Comparison of ENCODE assay signal across 8 mouse cellular contexts in genomic region chr1:182792521-182793071, GRCm38 (mm10). TPM values are rescaled to one million over a fixed set of nuclear protein-coding genes. Genes with fewer than 3 reads are reported as not detected.
A peak's percentile ranks its signal among the peaks of the same experiment; 100 is the strongest.
DNase-seq lines count a peak whose midpoint lies in the region; ATAC-seq and TF ChIP-seq lines count a peak whose summit lies in the region.

No protein-coding gene starts in this region.

- H3K9ac ChIP-seq in forebrain, embryonic 16.5 days (replicated peaks; ENCODE audit: low read depth, low read length), result no peak overlapping the region
- H3K9ac ChIP-seq in liver, postnatal 0 days (replicated peaks), result no peak overlapping the region
- H3K9ac ChIP-seq in neural tube, embryonic 14.5 days (replicated peaks; ENCODE audit: low read depth, low read length), result no peak overlapping the region

- DNase-seq in cerebellum, adult 11-12 months, result peak; percentile 32
- peak; percentile 71 to 81 for DNase-seq in heart, postnatal 14 days
- DNase-seq in kidney, postnatal 4 days, result peak; percentile 89 to 92
- DNase-seq in liver, postnatal 0 days, result peak; percentile 73
- peak; percentile 84 for DNase-seq in thymus, postnatal 14 days

- no peaks in the 10 kb centered on the region for H3K9me3 ChIP-seq in E14TG2a.4 (ENCODE audit: low read length)
- no peaks in the 10 kb centered on the region for H3K9me3 ChIP-seq in forebrain, embryonic 16.5 days (ENCODE audit: control insufficient read depth, low read length)
- no peaks in the 10 kb centered on the region for H3K9me3 ChIP-seq in liver, postnatal 0 days (ENCODE audit: low read length)
- H3K9me3 ChIP-seq in neural tube, embryonic 14.5 days (ENCODE audit: control insufficient read depth, low read length), result no peaks in the 10 kb centered on the region

- peak; percentile 57 for ATAC-seq in forebrain, embryonic 16.5 days
- ATAC-seq in liver, postnatal 0 days, result peak; percentile 36; the same call in 1 of the 2 replicates
- peak; percentile 33 for ATAC-seq in neural tube, embryonic 14.5 days (ENCODE audit: low read depth)

- 22% methylated on average over 16 of the region's 16 CpGs for WGBS in forebrain, embryonic 16.5 days
- 17% methylated on average over 16 of the region's 16 CpGs for WGBS in liver, postnatal 0 days (ENCODE audit: insufficient replicate concordance)
- 21% methylated on average over 16 of the region's 16 CpGs for WGBS in neural tube, embryonic 14.5 days

- peak; percentile 46 for TF ChIP-seq CTCF in E14TG2a.4 (conservative IDR thresholded peaks at IDR 0.05; ENCODE audit: low read length)
- TF ChIP-seq CTCF in liver, postnatal 0 days (IDR thresholded peaks at IDR 0.05; ENCODE audit: low read depth), result peak; percentile 58

- no peak overlapping the region for H3K4me3 ChIP-seq in E14TG2a.4 (replicated peaks; ENCODE audit: low read length)
- no peak overlapping the region for H3K4me3 ChIP-seq in forebrain, embryonic 16.5 days (replicated peaks; ENCODE audit: low read length)
- H3K4me3 ChIP-seq in liver, postnatal 0 days (ENCODE audit: low read depth, low read length), result no peak overlapping the region
- H3K4me3 ChIP-seq in neural tube, embryonic 14.5 days (ENCODE audit: low read depth, low read length), result no peak overlapping the region

- H3K4me2 ChIP-seq in forebrain, embryonic 16.5 days (ENCODE audit: low read length), result no peak overlapping the region
- H3K4me2 ChIP-seq in liver, postnatal 0 days (ENCODE audit: low read depth, low read length), result peak overlapping the region; percentile 26; the same call in 1 of the 2 replicates
- H3K4me2 ChIP-seq in neural tube, embryonic 14.5 days (ENCODE audit: low read depth, low read length), result no peak overlapping the region

- intact Hi-C loops in heart, postnatal 14 days (cut with DNase I), result loop anchor here (2.0 to 5.0 kb wide), 3 partner anchors 135 to 238 kb away; no protein-coding TSS in a partner anchor

- no peaks in the 10 kb centered on the region for H3K36me3 ChIP-seq in E14TG2a.4 (ENCODE audit: insufficient read depth, low read length)
- H3K36me3 ChIP-seq in forebrain, embryonic 16.5 days (ENCODE audit: control insufficient read depth, insufficient read depth), result no peaks in the 10 kb centered on the region
- H3K36me3 ChIP-seq in liver, postnatal 0 days (replicated peaks; ENCODE audit: insufficient read depth, low read length), result no peaks in the 10 kb centered on the region
- no peaks in the 10 kb centered on the region for H3K36me3 ChIP-seq in neural tube, embryonic 14.5 days (ENCODE audit: control insufficient read depth, insufficient read depth, low read length)

- H3K4me1 ChIP-seq in E14TG2a.4 (replicated peaks; ENCODE audit: low read depth, low read length), result peaks cover 8% of the 10 kb centered on the region
- peaks cover 15% of the 10 kb centered on the region for H3K4me1 ChIP-seq in forebrain, embryonic 16.5 days (replicated peaks; ENCODE audit: control insufficient read depth, insufficient read depth, low read length)
- H3K4me1 ChIP-seq in liver, postnatal 0 days (ENCODE audit: insufficient read depth), result 0 out of 2 replicates have a peak, but pooled peaks cover 6% of the 10 kb centered on the region
- H3K4me1 ChIP-seq in neural tube, embryonic 14.5 days (ENCODE audit: control insufficient read depth, insufficient read depth, low read length), result peaks cover 19% of the 10 kb centered on the region

- H3K27ac ChIP-seq in forebrain, embryonic 16.5 days (ENCODE audit: low read length), result no peak overlapping the region
- no peak overlapping the region for H3K27ac ChIP-seq in liver, postnatal 0 days (ENCODE audit: low read depth)
- H3K27ac ChIP-seq in neural tube, embryonic 14.5 days (ENCODE audit: low read depth, low read length), result peak overlapping the region; percentile 44; the same call in 1 of the 2 replicates

- no peak for TF ChIP-seq EP300 in liver, postnatal 0 days (IDR thresholded peaks at IDR 0.05; ENCODE audit: low read depth)

- peaks cover 8% of the 10 kb centered on the region; the same call in 1 of the 2 replicates for H3K27me3 ChIP-seq in E14TG2a.4 (ENCODE audit: insufficient read depth, low read length)
- H3K27me3 ChIP-seq in forebrain, embryonic 16.5 days (replicated peaks; ENCODE audit: control insufficient read depth, insufficient read depth, low read length), result no peaks in the 10 kb centered on the region
- no peaks in the 10 kb centered on the region for H3K27me3 ChIP-seq in liver, postnatal 0 days (ENCODE audit: insufficient read depth, low read length)
- no peaks in the 10 kb centered on the region for H3K27me3 ChIP-seq in neural tube, embryonic 14.5 days (ENCODE audit: control insufficient read depth, insufficient read depth, low read length)

RNA-seq across cellular contexts. Expression of gene Susd4, which starts 28.9 kb away (rescaled TPM):
- polyA plus RNA-seq in forebrain, embryonic 16.5 days (2015; fragmentation: Nextera tagmentation; extraction: Ambion mirVana), result 34.2 and 46.7 TPM in 2 replicates
- total RNA-seq in heart, postnatal 14 days (2021), result under 1 TPM; 0.51 to 0.60 TPM
- 1.9 and 2.0 TPM in 2 replicates for polyA plus RNA-seq in liver, postnatal 0 days (2015; fragmentation: Nextera tagmentation; extraction: Ambion mirVana)
- 88.5 and 98.3 TPM in 2 replicates for polyA plus RNA-seq in neural tube, embryonic 14.5 days (2014; fragmentation: Nextera tagmentation; extraction: Ambion mirVana)

RNA-seq across cellular contexts. Expression of gene Ccdc185, which starts 43.6 kb away (rescaled TPM):
- not detected in 2 replicates for polyA plus RNA-seq in forebrain, embryonic 16.5 days (2015; fragmentation: Nextera tagmentation; extraction: Ambion mirVana)
- not detected for total RNA-seq in heart, postnatal 14 days (2021)
- not detected in 2 replicates for polyA plus RNA-seq in liver, postnatal 0 days (2015; fragmentation: Nextera tagmentation; extraction: Ambion mirVana)
- polyA plus RNA-seq in neural tube, embryonic 14.5 days (2014; fragmentation: Nextera tagmentation; extraction: Ambion mirVana), result not detected in 2 replicates

Comparison
In these comparisons a context has a peak if more than half of its experiments do, and no peak if none do; other contexts are left out.
1. DNase-seq: peak in every context shown above with its lines; median percentile 90 in kidney, postnatal 4 days; 84 in thymus, postnatal 14 days; 76 in heart, postnatal 14 days; 73 in liver, postnatal 0 days; 32 in cerebellum, adult 11-12 months.
2. RNA of gene Susd4, which starts 28.9 kb away (polyA plus RNA-seq): 88.5 to 98.3 TPM in neural tube, embryonic 14.5 days and 34.2 to 46.7 TPM in forebrain, embryonic 16.5 days; 1.9 to 2.0 TPM in liver, postnatal 0 days; every median in the first group is over 10 times any median in the second.
3. Peak in every context shown above with its lines, with median percentiles within 50 percentile points of each other: ATAC-seq.